Mouse (Mus musculus): Measurements from ENCODE around the gene Adgrb3.
"Not testable (repeated sequence)": the region's sequence is repeated elsewhere in the genome, so short reads cannot be mapped to it uniquely, and the experiment has no call there.

The Adgrb3 gene

DNA sequence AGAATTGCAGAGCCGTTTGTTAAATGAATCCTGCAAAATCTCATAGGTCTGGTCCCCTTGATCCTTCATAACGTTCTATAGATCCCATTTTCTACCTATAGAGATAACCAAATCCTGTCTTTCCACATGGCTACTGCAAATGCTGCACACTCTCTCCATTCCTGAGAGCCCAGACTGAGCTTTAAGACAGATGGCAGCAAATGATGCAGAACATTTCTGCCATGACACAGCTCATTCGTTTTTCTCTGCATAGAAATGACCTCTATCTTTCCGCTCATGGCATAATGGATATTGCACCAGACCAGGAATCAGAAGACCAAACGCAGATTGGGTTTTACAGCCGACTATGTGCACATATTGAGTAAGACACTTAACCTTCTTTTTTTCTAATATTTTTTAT is 84.8 kb downstream of the Adgrb3 start:
- DNase-seq (ENCODE audit: low spot score) = no peak

DNA sequence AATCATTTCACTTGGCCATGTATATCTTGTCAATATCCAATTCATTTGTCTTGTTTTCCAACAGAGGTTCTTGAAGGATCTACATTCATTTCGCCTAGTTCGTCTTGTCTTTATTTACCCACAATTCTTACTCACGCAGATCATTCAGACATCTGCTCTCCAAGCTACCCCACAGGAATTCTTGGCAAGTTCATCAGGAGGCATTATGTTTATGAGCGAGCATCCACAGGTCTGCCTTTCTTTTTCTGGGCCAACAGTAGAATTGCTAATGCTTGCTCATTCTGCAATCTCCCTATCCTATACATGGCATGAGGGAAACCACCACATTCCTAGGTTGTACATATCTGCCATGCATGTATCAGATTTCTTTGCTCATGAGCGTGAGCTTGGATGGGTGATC is 99.7 kb downstream of the Adgrb3 start:
- DNase-seq (ENCODE audit: low spot score) = no peak

DNA sequence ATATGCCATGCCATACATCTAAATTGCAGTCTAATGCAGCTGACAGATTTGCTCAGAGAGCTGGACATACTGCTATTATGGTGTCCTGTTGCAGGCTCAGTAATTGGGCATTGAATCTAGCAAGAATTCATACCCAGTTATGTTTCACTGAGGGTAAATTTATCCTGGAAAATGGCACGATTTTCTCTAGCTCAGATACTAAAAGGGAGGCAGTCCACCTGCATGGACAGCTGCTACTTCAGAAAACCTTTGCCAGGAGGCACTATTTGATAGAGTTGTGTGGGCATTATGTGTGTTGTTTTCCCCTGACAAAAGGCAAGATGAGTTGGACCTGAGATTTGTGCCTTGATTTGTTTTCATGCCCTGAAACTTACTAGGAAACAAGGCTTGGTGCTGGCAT is 118.0 kb downstream of the Adgrb3 start:
- no peak for DNase-seq (ENCODE audit: low spot score)

DNA sequence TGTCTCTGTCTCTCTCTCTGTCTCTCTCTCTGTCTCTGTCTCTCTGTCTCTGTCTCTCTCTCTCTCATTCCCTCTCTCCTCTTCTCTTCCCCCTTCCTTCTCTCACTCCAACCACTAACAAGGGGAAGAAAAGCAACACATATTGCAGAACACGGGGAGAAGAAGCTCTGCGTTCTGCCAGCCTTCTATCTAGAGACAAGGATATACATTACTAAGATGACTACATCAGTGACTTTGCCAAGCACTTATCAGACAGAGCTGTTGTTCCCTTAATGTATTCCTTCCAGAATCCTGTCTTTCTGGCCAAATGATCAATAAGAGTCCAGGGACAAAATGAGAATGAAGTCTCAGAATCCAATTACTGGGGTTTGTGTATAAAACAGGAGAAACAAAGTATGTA is 123.2 kb downstream of the Adgrb3 start:
- DNase-seq (ENCODE audit: low spot score) = no peak

DNA sequence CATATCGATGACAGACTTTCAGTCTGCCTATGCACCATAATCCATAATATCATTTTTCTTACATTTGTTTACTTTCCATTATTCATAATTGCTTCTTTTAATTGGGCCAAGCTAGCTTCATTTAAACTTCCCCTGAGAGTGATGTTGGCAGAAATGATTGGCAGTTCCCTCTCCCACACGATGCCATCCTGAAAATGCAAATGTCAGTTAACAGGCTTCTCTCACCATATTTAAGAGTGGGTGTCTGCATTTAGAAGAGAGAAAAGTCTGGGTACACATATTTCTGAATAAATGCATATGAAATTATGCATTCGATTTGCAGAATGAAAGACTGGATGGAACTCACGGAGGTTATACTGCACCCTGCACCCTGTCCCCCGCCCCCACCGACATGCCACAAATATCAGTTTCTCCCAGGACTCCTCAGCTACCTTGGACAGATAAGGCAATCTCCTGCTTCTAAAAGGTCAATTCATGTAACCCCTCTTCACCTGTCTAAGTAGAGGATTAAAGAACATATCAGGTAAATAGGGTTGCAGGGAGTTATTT is 130.7 kb downstream of the Adgrb3 start:
- no peak for DNase-seq (ENCODE audit: low spot score)

DNA sequence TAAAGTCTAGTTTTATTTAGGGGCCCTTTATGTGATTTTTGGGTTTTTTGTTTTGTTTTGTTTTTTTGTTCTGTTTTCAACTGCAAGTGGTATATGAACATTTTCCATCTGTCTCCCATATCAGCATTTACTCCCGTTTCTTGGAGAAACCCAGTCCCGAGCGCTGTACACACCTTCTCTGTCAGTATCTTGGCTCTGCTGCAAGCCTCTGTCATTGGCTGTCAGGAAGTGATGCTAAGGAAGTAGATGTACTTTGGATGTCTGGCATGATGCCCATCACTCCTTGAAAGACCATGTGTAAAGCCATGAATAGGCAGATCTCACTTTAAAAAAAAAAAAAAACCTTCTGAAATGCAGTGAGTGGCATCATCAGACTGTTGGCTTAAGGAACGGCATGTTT is 132.3 kb downstream of the Adgrb3 start:
- no peak for DNase-seq (ENCODE audit: low spot score)

DNA sequence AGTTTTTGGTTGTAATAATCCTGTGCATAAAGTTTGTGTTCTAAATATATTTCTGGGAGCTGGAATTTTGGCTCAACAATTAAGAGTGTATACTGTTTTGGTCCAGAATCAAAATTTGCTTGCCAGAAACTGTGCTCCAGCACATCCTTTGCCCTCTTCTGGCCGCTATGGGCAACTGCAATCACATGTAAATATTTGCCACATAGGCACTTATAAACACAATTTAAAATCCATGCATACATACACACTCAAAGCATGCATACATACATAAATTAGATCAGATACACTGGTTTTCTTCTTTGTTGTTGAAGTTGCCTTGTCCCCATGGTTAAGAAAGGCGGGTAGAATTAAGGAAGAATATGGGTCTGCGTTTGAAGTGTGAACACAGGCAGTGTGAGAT is 132.7 kb downstream of the Adgrb3 start:
- DNase-seq (ENCODE audit: low spot score) = no peak

DNA sequence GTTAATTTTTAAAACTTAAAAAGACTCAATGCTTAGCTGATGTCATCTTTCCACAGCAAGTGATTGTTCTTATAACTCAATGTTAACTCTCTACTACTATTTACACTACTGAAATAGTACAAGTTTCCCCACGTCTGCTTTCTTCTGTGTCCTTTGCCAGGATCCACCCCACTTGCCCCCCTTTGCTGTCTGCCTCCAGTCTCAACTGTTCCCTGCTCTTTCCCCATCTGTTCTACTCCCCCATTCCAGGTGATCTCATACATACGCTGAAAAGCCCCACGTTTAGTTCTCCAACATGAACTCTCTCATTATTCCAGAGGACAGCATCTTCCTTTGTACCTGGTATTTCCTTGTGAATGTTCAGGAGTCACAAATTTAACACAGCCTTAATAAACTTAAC is 147.4 kb downstream of the Adgrb3 start:
- no peak for DNase-seq (ENCODE audit: low spot score)

DNA sequence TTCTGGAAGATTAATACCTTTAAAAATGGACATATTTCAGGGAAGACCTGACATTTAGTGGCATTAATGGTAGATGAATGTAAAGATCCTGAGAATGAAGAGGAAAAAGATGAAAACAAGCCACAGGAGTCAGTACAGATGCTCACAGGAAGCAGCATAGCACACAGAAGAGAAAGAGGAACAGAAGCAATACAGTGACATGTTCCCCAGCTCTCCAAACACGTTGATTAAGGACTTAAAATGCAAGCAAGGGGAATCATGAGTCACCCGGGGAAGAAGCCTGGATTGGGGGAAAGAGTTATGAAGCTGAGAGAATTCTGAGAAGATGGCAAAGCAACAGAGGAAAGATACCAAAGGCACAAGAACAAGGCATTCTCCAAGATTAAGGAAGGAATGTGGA is 149.9 kb downstream of the Adgrb3 start:
- no peak for DNase-seq (ENCODE audit: low spot score)

DNA sequence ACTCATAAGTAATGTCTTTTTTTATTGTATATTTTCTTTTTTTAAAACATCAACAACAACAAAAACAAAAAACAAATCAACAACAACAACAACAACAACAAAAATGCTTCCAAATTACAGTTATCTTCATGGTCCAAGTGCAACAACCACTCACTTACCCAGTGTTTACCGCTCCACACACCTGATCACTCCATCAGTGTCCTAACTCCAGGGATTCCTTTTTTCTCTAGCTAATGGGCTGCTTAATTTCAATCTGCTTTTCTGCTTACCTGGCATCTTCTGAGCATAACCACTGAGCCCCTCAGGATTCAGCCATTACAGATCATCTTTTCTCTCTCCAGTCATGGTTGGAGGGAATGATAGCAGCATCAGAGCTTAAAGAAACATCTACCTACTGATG is 176.8 kb downstream of the Adgrb3 start:
- DNase-seq (ENCODE audit: low spot score) = no peak

DNA sequence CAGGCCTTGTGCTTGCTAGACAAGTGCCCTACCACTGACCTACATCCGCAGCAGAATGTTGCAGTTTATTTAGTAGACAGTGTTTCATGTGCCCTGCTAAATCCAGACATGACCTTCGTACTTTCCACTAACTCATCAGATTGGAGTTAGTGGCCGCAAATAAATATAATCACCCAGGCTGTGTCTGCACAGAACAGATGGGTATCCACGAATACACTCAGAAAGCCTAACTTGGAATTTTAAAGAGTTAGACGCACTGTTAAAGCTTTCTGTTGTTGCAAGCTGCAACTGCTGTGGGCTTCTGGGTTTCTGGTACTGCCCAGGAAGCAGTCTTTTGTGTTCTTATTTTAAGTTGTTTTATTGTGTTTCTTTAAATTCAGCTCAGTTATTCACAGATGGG is 185.3 kb downstream of the Adgrb3 start:
- no peak for DNase-seq (ENCODE audit: low spot score)

DNA sequence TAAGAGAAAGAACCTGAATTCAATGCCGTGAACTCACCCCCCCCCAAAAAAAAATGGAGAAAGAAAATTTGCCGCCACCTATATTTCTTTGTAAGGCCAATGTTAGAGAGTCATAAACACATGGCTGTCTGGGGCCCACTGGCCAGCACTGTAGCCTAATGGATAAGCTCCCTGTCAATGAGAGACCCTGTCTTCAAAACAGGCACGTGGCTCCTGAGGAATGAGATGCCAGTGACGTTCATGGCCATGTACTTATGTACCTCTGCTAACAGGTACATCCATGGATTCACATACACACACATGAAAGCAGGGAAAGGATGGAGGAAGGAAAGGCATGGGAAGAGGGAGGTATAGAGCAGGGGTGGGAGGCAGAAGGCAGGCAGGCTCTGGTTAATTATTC is 208.0 kb downstream of the Adgrb3 start:
- no peak for DNase-seq (ENCODE audit: low spot score)

DNA sequence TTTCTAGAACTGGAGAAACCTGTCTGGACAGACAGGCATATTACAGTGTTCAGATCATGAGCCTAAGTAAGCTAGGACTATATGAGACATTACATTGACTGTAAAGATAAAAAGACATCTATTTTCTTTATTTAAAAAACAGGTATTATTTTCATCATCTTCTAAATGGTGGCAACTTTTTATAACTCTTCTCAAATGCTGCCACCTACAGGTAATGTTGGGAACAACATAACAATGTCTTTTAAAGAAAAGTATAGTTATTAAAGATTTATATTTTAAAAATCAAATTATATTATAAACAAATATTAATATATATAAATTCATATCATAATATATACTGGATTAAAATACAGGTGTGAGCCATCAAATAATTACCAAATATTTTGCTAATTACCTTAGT is 212.6 kb downstream of the Adgrb3 start:
- DNase-seq (ENCODE audit: low spot score) = no peak

DNA sequence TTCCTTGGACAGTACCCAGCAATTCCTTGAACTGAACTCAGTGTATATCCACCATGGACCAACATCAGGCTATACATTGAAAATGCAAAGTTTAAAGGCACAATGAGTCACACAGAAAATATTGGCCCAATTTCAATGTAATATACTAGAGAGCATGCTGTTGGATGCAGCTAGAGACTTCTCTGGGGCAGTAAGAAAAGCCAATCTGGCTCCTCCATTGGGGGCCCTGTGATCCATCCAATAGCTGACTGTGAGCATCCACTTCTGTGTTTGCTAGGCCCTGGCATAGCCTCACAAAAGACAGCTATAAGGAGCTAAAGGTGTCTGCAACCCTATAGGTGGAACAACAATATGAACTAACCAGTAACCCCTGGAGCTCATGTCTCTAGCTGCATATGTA is 218.7 kb downstream of the Adgrb3 start:
- not testable (repeated sequence) for DNase-seq (ENCODE audit: low spot score)

DNA sequence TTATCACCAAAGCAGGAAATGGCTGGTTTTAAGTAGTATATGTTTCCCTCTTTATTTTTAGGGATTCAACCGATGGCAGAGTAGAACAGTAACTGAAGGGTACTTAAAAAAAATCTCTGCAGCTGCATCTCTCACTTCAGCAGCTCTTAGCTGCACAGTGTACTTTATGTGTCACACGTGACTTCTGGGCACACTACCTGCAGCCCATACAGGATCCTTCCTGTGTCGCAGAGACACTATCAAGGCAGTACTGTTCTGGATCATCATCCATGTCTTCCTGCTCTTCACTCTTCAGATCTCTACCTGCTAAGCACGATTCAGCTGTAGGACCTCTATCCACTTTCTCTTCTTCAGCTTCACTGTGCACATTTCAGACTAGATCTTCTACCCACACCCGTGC is 230.6 kb downstream of the Adgrb3 start:
- DNase-seq (ENCODE audit: low spot score) = no peak

DNA sequence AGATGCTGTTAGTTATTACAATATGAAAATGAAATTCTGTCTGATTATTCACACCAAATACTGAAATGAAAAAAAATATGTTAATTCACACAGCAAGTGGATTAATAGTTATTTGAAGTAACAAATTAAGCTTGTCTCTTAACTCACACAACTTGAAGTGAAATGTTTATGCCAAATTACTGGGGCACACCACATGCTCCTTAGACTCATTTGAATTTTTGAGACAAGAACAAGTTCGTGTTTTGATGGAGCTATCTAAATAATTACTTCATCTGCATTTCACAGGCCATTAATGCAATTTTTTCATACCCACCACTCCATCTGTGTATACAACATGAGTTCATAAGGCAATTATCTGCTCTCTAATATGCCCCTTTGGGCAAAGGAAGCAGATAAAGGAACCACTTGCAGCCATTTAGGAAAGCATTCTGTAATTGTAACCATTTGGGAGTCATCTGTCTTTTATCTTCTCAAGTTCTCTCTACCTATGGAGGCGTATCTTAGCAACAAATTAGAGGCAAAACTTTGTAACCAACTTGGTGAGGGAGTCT is 240.9 kb downstream of the Adgrb3 start:
- no peak for DNase-seq (ENCODE audit: low spot score)

DNA sequence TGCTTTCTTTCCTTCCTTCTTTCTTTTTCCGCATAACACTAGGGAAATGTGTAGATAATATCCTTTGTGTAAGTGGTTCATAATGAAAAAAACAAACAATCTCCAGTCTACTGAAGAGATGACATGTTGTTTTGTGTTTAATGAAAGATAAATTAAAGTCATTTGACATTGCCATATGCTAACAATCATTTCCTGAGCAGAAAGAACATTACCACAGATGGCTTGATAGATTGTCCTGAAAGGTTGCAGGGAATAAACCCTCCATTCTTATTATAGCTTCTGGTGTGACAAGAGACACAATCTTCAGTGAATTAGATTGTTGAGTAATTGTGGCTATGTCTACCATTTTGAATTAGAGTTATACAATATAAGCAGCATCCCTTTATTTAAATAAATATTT is 247.8 kb downstream of the Adgrb3 start:
- DNase-seq (ENCODE audit: low spot score) = no peak

DNA sequence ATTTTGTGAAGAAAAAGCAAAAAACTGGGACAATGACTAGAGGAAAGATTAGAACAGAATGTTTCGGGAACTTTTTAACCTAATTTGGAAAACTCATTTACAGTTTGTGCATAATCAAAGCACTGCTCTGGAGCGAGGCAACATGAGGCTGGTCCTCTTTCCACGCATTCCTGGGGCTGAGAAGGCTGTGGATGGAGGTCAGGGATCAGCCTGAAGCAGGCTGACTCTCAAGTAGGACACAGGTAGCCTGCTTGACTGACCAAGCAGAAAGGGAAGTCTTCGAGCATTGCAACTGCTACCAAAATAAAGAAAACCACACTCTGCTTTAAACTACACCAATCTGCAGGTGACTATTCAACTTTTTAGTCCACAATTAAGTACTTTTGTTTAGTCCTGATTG is 251.7 kb downstream of the Adgrb3 start:
- DNase-seq (ENCODE audit: low spot score) = no peak

DNA sequence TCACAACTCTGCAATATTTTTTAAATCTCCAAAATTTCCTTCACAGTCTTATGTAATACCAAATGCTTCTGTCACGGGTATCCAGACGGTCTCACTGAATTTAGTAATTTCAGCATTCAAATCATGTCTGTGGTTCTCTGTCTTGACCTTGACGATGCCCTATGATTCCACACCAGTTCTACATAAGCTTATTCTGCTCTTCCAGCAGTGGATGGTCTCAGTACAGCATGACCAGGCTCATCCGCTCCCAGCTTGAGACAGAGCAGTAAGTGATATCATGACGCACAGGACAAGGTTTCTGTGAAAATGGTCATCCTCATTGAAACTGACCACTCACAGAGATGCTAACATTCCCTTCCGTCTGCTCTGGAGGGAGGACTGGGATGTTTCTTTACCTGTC is 252.9 kb downstream of the Adgrb3 start:
- no peak for DNase-seq (ENCODE audit: low spot score)

DNA sequence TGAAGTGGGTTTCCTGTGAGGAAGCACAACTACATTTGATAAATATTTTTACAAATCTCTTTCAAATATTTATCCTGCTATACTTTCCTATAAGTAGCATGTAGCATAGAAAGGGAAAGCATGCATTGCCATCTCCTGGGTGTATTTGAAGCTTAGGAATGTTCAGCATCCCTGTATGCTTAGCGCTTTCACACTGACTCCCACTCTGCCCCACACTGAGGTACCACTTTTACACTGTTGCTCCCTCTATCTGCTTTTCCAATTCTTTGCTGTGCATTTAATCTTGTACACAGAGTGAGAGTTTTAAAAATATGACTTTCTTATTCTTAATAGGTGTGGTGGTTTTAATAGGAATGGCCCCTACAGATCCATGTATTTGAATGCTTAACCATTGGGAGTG is 261.4 kb downstream of the Adgrb3 start:
- no peak for DNase-seq (ENCODE audit: low spot score)

DNA sequence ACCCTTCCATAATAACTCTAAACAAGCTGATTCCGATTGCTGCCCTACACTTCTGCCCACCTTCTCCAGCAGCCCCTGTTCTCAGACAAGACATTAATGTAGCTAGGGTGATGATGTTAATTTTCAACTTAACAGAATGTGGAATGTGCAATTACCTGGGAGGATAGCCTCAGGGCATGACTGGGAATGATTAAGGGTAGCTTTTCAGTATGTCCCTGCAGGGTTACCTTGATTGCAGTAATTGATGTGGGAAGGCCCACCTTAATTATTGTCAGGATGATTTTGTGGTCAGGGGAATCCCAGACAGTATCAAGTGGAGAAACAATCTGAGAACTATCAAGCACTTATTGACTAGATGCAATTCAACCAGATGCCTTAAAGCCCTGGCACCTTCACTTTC is 283.4 kb downstream of the Adgrb3 start:
- DNase-seq (ENCODE audit: low spot score) = no peak

DNA sequence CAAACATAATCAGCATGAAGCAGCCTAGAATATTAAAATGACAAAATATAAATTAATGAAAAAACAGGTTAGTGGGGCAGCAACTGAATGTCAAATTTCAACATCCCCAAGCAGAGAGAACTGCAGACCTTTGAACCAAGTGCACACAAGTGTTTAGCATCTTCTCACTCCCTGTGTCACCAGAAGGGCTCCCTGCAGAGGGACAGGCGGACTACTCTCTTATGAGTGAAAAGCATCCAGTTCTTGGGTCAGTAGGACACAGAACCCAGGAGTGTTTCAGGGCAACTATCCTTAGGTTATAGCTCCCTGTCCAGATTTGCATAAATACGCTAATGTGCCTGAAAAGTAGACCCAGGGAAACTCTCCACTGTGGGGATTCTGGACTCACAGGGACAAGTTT is 285.6 kb downstream of the Adgrb3 start:
- no peak for DNase-seq (ENCODE audit: low spot score)

DNA sequence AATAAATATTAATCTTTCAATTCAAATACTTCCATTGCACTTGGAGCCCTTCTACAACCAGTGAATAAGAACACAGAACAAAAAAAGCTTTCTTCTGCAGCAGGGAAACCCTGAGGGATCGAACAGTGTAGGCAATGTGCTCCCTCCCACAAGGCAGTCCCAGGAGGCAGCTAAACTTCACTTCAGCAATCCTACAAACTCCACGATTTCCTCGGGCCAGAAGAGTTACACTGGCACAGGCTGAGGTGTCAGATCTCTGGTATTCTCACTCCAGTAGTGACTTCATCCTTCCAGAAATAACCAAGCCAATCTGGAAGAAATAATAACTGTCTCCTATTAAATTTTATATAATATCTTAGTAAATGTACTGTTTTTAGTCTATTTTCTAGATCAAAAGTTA is 286.6 kb downstream of the Adgrb3 start:
- no peak for DNase-seq (ENCODE audit: low spot score)

DNA sequence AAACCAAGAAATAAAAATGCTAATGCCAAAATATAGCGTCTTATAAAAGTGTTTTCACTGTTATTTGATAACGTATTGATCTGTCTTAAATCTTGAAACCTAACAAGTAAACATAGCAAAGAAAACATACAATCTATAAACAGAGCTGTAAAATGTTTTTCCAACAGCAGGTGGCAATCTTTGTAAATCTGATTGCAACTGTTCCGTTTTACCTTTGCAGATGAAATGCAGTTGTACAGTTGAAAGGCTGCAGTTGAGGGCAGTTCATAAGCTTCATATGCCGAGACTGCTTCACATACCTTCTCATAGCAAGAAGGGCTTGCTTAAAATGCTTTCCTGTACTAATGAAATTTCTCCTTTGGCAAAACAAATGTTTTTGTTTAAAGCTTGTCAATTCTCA is 302.5 kb downstream of the Adgrb3 start:
- DNase-seq (ENCODE audit: low spot score) = no peak

Measured in ovary, adult 18-20 months (tissue).